Mouse (Mus musculus) left cerebral cortex, adult 18-20 months (tissue): ENCODE measurements around the gene Man2a2. TPM values are rescaled to one million over a fixed set of nuclear protein-coding genes. Genes with fewer than 3 reads are reported as not detected.

Experiments used
- DNase-seq, 2 experiments: peaks; one replicate each; pipeline ENCODE4 v3.0.0; 2021 to 2022; ENCODE audit warnings: low spot score in 2 of 2, mixed read lengths in 1 of 2
- long read RNA-seq, 2 experiments: library from polyadenylated mRNA; stranded (forward); transcript quantifications; one replicate each; pipeline ENCODE4 v2.0.0; 2021
- total RNA-seq, 2 experiments: library from RNA; stranded (reverse); gene quantifications; 2 replicates each; pipeline ENCODE4 v1.2.3; 2021

Gene Man2a2
- 100 to 1,000 TPM; 147 to 153 TPM for total RNA-seq
- long read RNA-seq, experiment 1, full-length matches to known transcripts: 19 of 71 reads
- long read RNA-seq, experiment 1, partial matches to known transcripts: 26 of 71 reads
- long read RNA-seq, experiment 1, other reads (novel, unspliced or antisense): 26 of 71 reads
- long read RNA-seq, experiment 2, full-length matches to known transcripts: 7 of 43 reads
- long read RNA-seq, experiment 2, partial matches to known transcripts: 26 of 43 reads
- long read RNA-seq, experiment 2, other reads (novel, unspliced or antisense): 10 of 43 reads

- peak; percentile 76 for DNase-seq
Observed at GRCm38 (mm10) chr7:80371041-80371751, at the start of gene Man2a2. TSS of gene Man2a2 (minus strand) at chr7:80371375.

GRCm38 (mm10) chr7:80420586-80420985, 49.4 kb upstream of the Man2a2 start:
- no peak for DNase-seq

- no peak for DNase-seq
Observed at GRCm38 (mm10) chr7:80419278-80419677, 48.1 kb upstream of the Man2a2 start.

- no peak for DNase-seq
Observed at GRCm38 (mm10) chr7:80418036-80418435, 46.9 kb upstream of the Man2a2 start.

GRCm38 (mm10) chr7:80417601-80418000, 46.4 kb upstream of the Man2a2 start:
- no peak for DNase-seq

GRCm38 (mm10) chr7:80416969-80417368, 45.8 kb upstream of the Man2a2 start:
- no peak for DNase-seq

GRCm38 (mm10) chr7:80414303-80414855, 43.2 kb upstream of the Man2a2 start:
- DNase-seq: no peak

GRCm38 (mm10) chr7:80413512-80414302, 42.5 kb upstream of the Man2a2 start:
- no peak for DNase-seq

- DNase-seq: no peak
Observed at GRCm38 (mm10) chr7:80412781-80413180, 41.6 kb upstream of the Man2a2 start.

GRCm38 (mm10) chr7:80412279-80412678, 41.1 kb upstream of the Man2a2 start:
- DNase-seq: peak; percentile 80 to 85

GRCm38 (mm10) chr7:80410380-80410779, 39.2 kb upstream of the Man2a2 start:
- DNase-seq: no peak

GRCm38 (mm10) chr7:80407712-80408111, 36.5 kb upstream of the Man2a2 start:
- DNase-seq: no peak

- no peak for DNase-seq
Observed at GRCm38 (mm10) chr7:80406186-80406585, 35.0 kb upstream of the Man2a2 start.

GRCm38 (mm10) chr7:80405188-80405695, 34.1 kb upstream of the Man2a2 start, which contains the start of gene Furin:
TSS of gene Furin (minus strand) at chr7:80405436.
- no peak for DNase-seq

GRCm38 (mm10) chr7:80404101-80404894, 33.1 kb upstream of the Man2a2 start:
- no peak for DNase-seq

- peak in 1 of 2 experiments; percentile 33 for DNase-seq
Observed at GRCm38 (mm10) chr7:80403551-80403950, 32.4 kb upstream of the Man2a2 start.

- DNase-seq: peak; percentile 38 to 60
Observed at GRCm38 (mm10) chr7:80402651-80403321, 31.6 kb upstream of the Man2a2 start.

GRCm38 (mm10) chr7:80401860-80402641, 30.9 kb upstream of the Man2a2 start:
- no peak for DNase-seq
